Mouse (Mus musculus): ENCODE measurements around the gene Ndrg3. TPM values are rescaled to one million over a fixed set of nuclear protein-coding genes. Genes with fewer than 3 reads are reported as not detected.
"Not testable (repeated sequence)": the region's sequence is repeated elsewhere in the genome, so short reads cannot be mapped to it uniquely, and the experiment has no call there.

The Ndrg3 gene
- total RNA-seq, 2 experiments from 2014 or later, result 47.2 to 47.9 TPM

GRCm38 (mm10) chr2:156941523-156941922 is 50.3 kb downstream of the Ndrg3 start:
- not testable (repeated sequence) for DNase-seq (ENCODE audit: low spot score in 2 of 2)

GRCm38 (mm10) chr2:156939926-156940325 is 51.9 kb downstream of the Ndrg3 start:
- not testable (repeated sequence) for DNase-seq (ENCODE audit: low spot score in 2 of 2)

- DNase-seq (ENCODE audit: low spot score in 2 of 2), result no peak
Observed at GRCm38 (mm10) chr2:156937795-156938194, 54.1 kb downstream of the Ndrg3 start.

- no peak for DNase-seq (ENCODE audit: low spot score in 2 of 2)
Observed at GRCm38 (mm10) chr2:156935005-156935404, 56.9 kb downstream of the Ndrg3 start.

- DNase-seq (ENCODE audit: low spot score in 2 of 2), result no peak
Observed at GRCm38 (mm10) chr2:156933426-156933825, 58.4 kb downstream of the Ndrg3 start.

GRCm38 (mm10) chr2:156931421-156931820 is 60.4 kb downstream of the Ndrg3 start:
- DNase-seq (ENCODE audit: low spot score in 2 of 2), result no peak

GRCm38 (mm10) chr2:156930549-156930948 is 61.3 kb downstream of the Ndrg3 start:
- DNase-seq (ENCODE audit: low spot score in 2 of 2), result no peak

GRCm38 (mm10) chr2:156929519-156930120 is 62.2 kb downstream of the Ndrg3 start:
- no peak for DNase-seq (ENCODE audit: low spot score in 2 of 2)

- no peak for DNase-seq (ENCODE audit: low spot score in 2 of 2)
Observed at GRCm38 (mm10) chr2:156928606-156929005, 63.2 kb downstream of the Ndrg3 start.

GRCm38 (mm10) chr2:156927663-156928062 is 64.2 kb downstream of the Ndrg3 start:
- DNase-seq (ENCODE audit: low spot score in 2 of 2), result no peak

GRCm38 (mm10) chr2:156925611-156926010 is 66.2 kb downstream of the Ndrg3 start:
- not testable (repeated sequence) for DNase-seq (ENCODE audit: low spot score in 2 of 2)

GRCm38 (mm10) chr2:156925075-156925474 is 66.8 kb downstream of the Ndrg3 start:
- DNase-seq (ENCODE audit: low spot score in 2 of 2), result not testable (repeated sequence)

GRCm38 (mm10) chr2:156924210-156924898 is 67.5 kb downstream of the Ndrg3 start:
- DNase-seq (ENCODE audit: low spot score in 2 of 2), result no peak

- DNase-seq (ENCODE audit: low spot score in 2 of 2), result no peak
Observed at GRCm38 (mm10) chr2:156923057-156923456, 68.8 kb downstream of the Ndrg3 start.

GRCm38 (mm10) chr2:156919796-156920195 is 72.1 kb downstream of the Ndrg3 start:
- no peak for DNase-seq (ENCODE audit: low spot score in 2 of 2)

- not testable (repeated sequence) for DNase-seq (ENCODE audit: low spot score in 2 of 2)
Observed at GRCm38 (mm10) chr2:156919191-156919590, 72.7 kb downstream of the Ndrg3 start.

- no peak for DNase-seq (ENCODE audit: low spot score in 2 of 2)
Observed at GRCm38 (mm10) chr2:156918562-156918961, 73.3 kb downstream of the Ndrg3 start.

- DNase-seq (ENCODE audit: low spot score in 2 of 2), result no peak
Observed at GRCm38 (mm10) chr2:156916419-156917125, 75.3 kb downstream of the Ndrg3 start.

- DNase-seq (ENCODE audit: low spot score in 2 of 2), result no peak
Observed at GRCm38 (mm10) chr2:156915559-156915958, 76.3 kb downstream of the Ndrg3 start.

- DNase-seq (ENCODE audit: low spot score in 2 of 2), result no peak
Observed at GRCm38 (mm10) chr2:156913191-156913590, 78.7 kb downstream of the Ndrg3 start.

GRCm38 (mm10) chr2:156905931-156906330 is 85.9 kb downstream of the Ndrg3 start:
- not testable (repeated sequence) for DNase-seq (ENCODE audit: low spot score in 2 of 2)

All from adrenal gland, postnatal 4 days (tissue).